Mouse (Mus musculus): ENCODE results near the gene Gorab. TPM values are rescaled to one million over a fixed set of nuclear protein-coding genes. Genes with fewer than 3 reads are reported as not detected.
A peak's percentile ranks its signal among the peaks of the same experiment; 100 is the strongest.

The Gorab gene
- 2.0 and 2.2 TPM in 2 replicates for polyA plus RNA-seq (2012; rRNA removed)

DNA sequence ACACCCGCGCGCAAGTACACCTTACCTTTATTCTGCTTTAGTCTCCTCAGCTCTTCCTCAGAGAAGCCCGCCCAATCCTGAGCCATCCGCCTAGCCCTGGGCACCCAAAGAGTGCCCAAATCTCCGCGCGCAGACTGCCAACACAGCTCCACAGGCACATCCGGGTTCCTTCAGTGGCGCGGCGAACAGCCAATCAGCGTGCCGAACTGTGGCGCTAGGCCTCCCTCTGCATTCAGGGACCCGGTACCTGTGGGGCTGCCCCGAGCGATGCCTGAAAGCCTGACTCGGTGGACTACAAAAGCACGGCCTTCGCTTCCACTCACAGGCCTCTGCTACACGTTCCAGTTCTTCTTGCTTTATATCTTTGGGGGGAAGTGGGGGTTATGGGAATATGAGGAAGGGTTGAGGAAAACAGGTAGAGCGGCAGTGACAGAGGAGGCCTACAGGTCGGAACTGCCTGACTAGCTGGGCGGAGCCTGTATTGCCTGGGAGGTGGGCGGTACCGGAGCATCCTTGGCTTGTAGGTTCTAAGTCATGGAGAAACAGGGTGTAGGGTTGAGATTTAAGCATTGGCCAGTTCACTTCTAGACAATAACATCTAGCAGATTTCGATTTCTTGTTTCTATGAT, at the start of gene Gorab:
Gene Gorab (minus strand): TSS at position 172 of the 629 bp plus-strand sequence.
- 1% methylated on average over 28 of the region's 28 CpGs for WGBS
- no peak for TF ChIP-seq CTCF (IDR thresholded peaks at IDR 0.05; ENCODE audit: borderline replicate concordance, control insufficient read depth, extremely low read depth, insufficient read depth, low read length, poor library complexity)
- TF ChIP-seq POLR2A (IDR thresholded peaks at IDR 0.05; ENCODE audit: control insufficient read depth, extremely low read depth, insufficient read depth, low read length, poor library complexity), result peak; percentile 33; the same call in 1 of the 2 replicates
- peak; percentile 92 for DNase-seq
- peak within 1 kb of the TSS; percentile 58 for H3K4me3 ChIP-seq (ENCODE audit: control insufficient read depth, insufficient read depth, low read length)
- H3K4me1 ChIP-seq (replicated peaks; ENCODE audit: control insufficient read depth, insufficient read depth, low read length), result 0 out of 2 replicates have a peak, but pooled peaks cover 3% of the 10 kb centered on the region
- H3K27me3 ChIP-seq (ENCODE audit: control insufficient read depth, insufficient read depth, low read length), result no peaks in the 10 kb centered on the region
- peak within 1 kb of the TSS; percentile 31; the same call in 1 of the 2 replicates for H3K27ac ChIP-seq (ENCODE audit: control insufficient read depth, insufficient read depth, low read length)
- no peaks in the 10 kb centered on the region for H3K36me3 ChIP-seq (ENCODE audit: control insufficient read depth, insufficient read depth, low read length)

DNA sequence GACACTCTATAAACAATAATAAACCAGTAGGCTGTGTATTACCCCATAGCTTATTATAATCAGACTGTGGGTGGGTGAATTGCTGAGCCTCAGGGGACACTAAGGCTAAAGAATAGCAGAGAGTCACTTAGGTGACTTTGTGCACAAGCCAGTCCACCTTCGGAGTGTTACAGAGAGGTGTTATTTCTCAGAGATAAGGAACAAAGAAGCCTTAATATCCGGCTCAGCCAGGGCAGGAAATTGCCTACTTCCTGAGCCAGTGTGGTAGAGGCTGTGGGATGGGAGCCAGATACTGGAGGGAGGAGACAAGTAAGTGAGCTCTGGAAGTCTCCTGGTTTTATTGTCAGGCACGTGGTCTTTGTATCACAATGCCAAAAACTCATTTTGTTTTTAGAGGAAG, 40.4 kb upstream of the Gorab start:
- WGBS, result 3% methylated on average over 3 of the region's 3 CpGs
- no peak overlapping the region for H3K27ac ChIP-seq (ENCODE audit: control insufficient read depth, insufficient read depth, low read length)
- TF ChIP-seq CTCF (IDR thresholded peaks at IDR 0.05; ENCODE audit: borderline replicate concordance, control insufficient read depth, extremely low read depth, insufficient read depth, low read length, poor library complexity) (no peak), POLR2A (IDR thresholded peaks at IDR 0.05; ENCODE audit: control insufficient read depth, extremely low read depth, insufficient read depth, low read length, poor library complexity) (no peak)
- H3K27me3 ChIP-seq (ENCODE audit: control insufficient read depth, insufficient read depth, low read length), result no peaks in the 10 kb centered on the region
- H3K4me1 ChIP-seq (replicated peaks; ENCODE audit: control insufficient read depth, insufficient read depth, low read length), result no peaks in the 10 kb centered on the region
- no peak for DNase-seq
- no peak overlapping the region for H3K4me3 ChIP-seq (ENCODE audit: control insufficient read depth, insufficient read depth, low read length)
- no peaks in the 10 kb centered on the region for H3K36me3 ChIP-seq (ENCODE audit: control insufficient read depth, insufficient read depth, low read length)

DNA sequence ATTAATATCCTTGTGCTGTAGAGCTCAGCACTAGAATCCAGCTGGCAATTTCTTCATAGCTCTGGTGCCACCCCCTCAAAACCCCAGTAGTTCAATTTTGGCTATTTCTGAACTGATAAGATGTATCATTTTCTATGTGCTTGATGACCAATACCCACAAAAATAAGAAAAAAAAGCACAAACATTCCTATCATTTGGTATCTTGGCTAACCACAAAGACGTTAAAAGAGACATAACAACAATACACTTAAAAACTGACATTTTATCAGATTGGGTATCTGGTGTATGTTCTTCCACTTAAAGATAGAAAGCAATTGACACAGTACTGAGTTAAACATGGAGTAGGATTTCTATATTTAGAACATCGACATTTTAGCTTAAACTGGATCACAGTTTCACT, 35.5 kb upstream of the Gorab start:
- H3K4me3 ChIP-seq (ENCODE audit: control insufficient read depth, insufficient read depth, low read length), result no peak overlapping the region
- H3K36me3 ChIP-seq (ENCODE audit: control insufficient read depth, insufficient read depth, low read length), result no peaks in the 10 kb centered on the region
- 37% methylated on average over 2 of the region's 2 CpGs for WGBS
- no peaks in the 10 kb centered on the region for H3K27me3 ChIP-seq (ENCODE audit: control insufficient read depth, insufficient read depth, low read length)
- H3K27ac ChIP-seq (ENCODE audit: control insufficient read depth, insufficient read depth, low read length), result no peak overlapping the region
- no peaks in the 10 kb centered on the region for H3K4me1 ChIP-seq (replicated peaks; ENCODE audit: control insufficient read depth, insufficient read depth, low read length)
- no peak for DNase-seq
- TF ChIP-seq CTCF (IDR thresholded peaks at IDR 0.05; ENCODE audit: borderline replicate concordance, control insufficient read depth, extremely low read depth, insufficient read depth, low read length, poor library complexity), result no peak
- TF ChIP-seq POLR2A (IDR thresholded peaks at IDR 0.05; ENCODE audit: control insufficient read depth, extremely low read depth, insufficient read depth, low read length, poor library complexity), result no peak

DNA sequence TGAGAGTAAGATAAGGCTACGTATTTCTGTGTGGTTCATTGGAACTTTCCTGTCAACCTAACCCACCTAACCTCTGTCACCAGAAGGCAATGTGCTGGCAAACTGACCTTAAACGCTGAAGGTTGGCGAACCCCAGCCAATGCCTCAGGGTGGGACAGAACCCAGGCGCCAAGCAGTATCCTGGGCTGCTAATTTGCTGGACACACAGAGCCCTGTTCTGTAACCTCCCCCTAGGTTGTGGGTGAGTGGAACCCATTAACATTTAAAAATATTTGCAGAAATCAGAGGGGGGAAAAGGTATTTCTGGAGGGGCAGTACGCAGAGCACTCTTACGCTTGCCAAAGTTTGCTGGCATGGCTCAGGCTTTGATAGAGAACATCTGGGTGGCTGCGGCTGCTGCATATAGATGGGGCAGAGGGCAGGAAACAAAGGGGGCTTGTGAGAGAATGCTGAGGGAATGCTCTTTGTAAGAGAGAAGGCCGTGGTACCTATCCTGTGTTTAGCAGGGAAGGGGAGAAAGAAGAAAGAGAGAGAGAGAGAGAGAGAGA, 20.1 kb upstream of the Gorab start:
- Histone ChIP-seq H3K36me3 (ENCODE audit: control insufficient read depth, insufficient read depth, low read length) (no peaks in the 10 kb centered on the region), H3K4me3 (ENCODE audit: control insufficient read depth, insufficient read depth, low read length) (no peak overlapping the region), H3K4me1 (replicated peaks; ENCODE audit: control insufficient read depth, insufficient read depth, low read length) (no peaks in the 10 kb centered on the region), H3K27me3 (ENCODE audit: control insufficient read depth, insufficient read depth, low read length) (no peaks in the 10 kb centered on the region), H3K27ac (ENCODE audit: control insufficient read depth, insufficient read depth, low read length) (no peak overlapping the region)
- DNase-seq, result no peak
- no peak for TF ChIP-seq CTCF (IDR thresholded peaks at IDR 0.05; ENCODE audit: borderline replicate concordance, control insufficient read depth, extremely low read depth, insufficient read depth, low read length, poor library complexity)
- TF ChIP-seq POLR2A (IDR thresholded peaks at IDR 0.05; ENCODE audit: control insufficient read depth, extremely low read depth, insufficient read depth, low read length, poor library complexity), result no peak
- 92% methylated on average over 8 of the region's 8 CpGs for WGBS

DNA sequence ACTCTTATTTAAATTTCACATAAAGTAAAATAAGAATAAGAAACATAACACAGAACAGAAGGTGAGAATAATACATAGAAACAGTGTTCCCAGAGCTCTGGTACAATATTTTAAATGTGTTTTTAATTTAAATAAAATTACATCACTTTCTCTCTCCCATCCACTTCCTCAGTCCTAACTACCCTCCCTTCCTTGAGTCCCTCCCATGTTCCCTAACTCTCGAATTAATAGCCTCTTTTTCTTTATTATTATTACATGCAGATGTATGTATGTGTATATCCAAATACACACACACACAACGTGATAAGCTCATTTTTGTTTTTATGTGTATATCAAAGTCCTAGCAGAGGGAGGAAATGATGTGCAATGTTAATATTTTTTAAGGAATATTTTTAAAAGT, 13.7 kb upstream of the Gorab start:
- Histone ChIP-seq H3K36me3 (ENCODE audit: control insufficient read depth, insufficient read depth, low read length) (no peaks in the 10 kb centered on the region), H3K4me1 (replicated peaks; ENCODE audit: control insufficient read depth, insufficient read depth, low read length) (no peaks in the 10 kb centered on the region), H3K27me3 (ENCODE audit: control insufficient read depth, insufficient read depth, low read length) (no peaks in the 10 kb centered on the region), H3K4me3 (ENCODE audit: control insufficient read depth, insufficient read depth, low read length) (no peak overlapping the region), H3K27ac (ENCODE audit: control insufficient read depth, insufficient read depth, low read length) (no peak overlapping the region)
- WGBS, result 74% methylated on average over 2 of the region's 2 CpGs
- DNase-seq, result no peak
- TF ChIP-seq POLR2A (IDR thresholded peaks at IDR 0.05; ENCODE audit: control insufficient read depth, extremely low read depth, insufficient read depth, low read length, poor library complexity), result no peak
- no peak for TF ChIP-seq CTCF (IDR thresholded peaks at IDR 0.05; ENCODE audit: borderline replicate concordance, control insufficient read depth, extremely low read depth, insufficient read depth, low read length, poor library complexity)

DNA sequence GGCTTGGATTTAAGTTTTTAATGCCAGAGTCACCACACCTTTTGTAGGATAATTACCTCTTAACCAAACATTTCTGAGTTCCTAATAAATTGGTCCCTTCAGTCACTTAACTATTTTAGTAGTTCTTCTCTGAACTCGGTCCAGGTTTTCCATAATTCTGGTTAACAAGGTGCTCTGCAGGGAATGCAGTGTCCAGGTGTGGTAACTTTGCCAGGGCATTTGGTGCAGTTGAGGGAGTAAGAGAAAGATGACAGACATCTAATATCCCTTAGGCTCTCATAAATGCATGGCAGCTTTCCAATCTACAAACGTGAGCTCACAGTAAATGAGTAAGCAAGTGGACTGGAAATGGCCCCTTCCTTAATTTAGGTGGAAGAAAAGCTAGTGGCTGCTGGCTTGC, 10.7 kb upstream of the Gorab start:
- TF ChIP-seq POLR2A (IDR thresholded peaks at IDR 0.05; ENCODE audit: control insufficient read depth, extremely low read depth, insufficient read depth, low read length, poor library complexity) (no peak), CTCF (IDR thresholded peaks at IDR 0.05; ENCODE audit: borderline replicate concordance, control insufficient read depth, extremely low read depth, insufficient read depth, low read length, poor library complexity) (no peak)
- H3K4me3 ChIP-seq (ENCODE audit: control insufficient read depth, insufficient read depth, low read length), result no peak overlapping the region
- H3K36me3 ChIP-seq (ENCODE audit: control insufficient read depth, insufficient read depth, low read length), result no peaks in the 10 kb centered on the region
- H3K27ac ChIP-seq (ENCODE audit: control insufficient read depth, insufficient read depth, low read length), result no peak overlapping the region
- H3K27me3 ChIP-seq (ENCODE audit: control insufficient read depth, insufficient read depth, low read length), result no peaks in the 10 kb centered on the region
- no peaks in the 10 kb centered on the region for H3K4me1 ChIP-seq (replicated peaks; ENCODE audit: control insufficient read depth, insufficient read depth, low read length)
- 90% methylated on average over 2 of the region's 2 CpGs for whole genome bisulfite sequencing
- no peak for DNase-seq

Measured in thymus, adult 2 months (tissue).